Mouse (Mus musculus) right cerebral cortex, postnatal 25 days (tissue): ENCODE measurements around the gene Olfr203.
"Not testable (repeated sequence)": the region's sequence is repeated elsewhere in the genome, so short reads cannot be mapped to it uniquely, and the experiment has no call there.

Experiments used
- DNase-seq: peaks from one replicate; pipeline ENCODE4 v3.0.0; 2022

The Olfr203 gene

GRCm38 (mm10) chr16:59298581-59298980 is at the start of gene Olfr203:
Gene Olfr203 (plus strand): TSS chr16:59298881.
- no peak for DNase-seq

- DNase-seq, result no peak
These were observed 49.0 kb upstream of the Olfr203 start for GRCm38 (mm10) chr16:59249684-59250083.

GRCm38 (mm10) chr16:59269097-59269496 is 29.6 kb upstream of the Olfr203 start:
- not testable (repeated sequence) for DNase-seq

GRCm38 (mm10) chr16:59272532-59272931 is 26.1 kb upstream of the Olfr203 start, which contains the start of gene Olfr201:
Gene Olfr201 (minus strand): TSS chr16:59272632.
- not testable (repeated sequence) for DNase-seq

- no peak for DNase-seq
These were observed 18.1 kb upstream of the Olfr203 start for GRCm38 (mm10) chr16:59280542-59280941.

- DNase-seq, result no peak
These were observed 15.2 kb upstream of the Olfr203 start for GRCm38 (mm10) chr16:59283476-59283875.

- DNase-seq, result no peak
These were observed 12.0 kb upstream of the Olfr203 start, which contains the start of gene Olfr202 for GRCm38 (mm10) chr16:59286693-59287092. Gene Olfr202 (minus strand): TSS chr16:59286793.

- not testable (repeated sequence) for DNase-seq
These were observed 11.1 kb upstream of the Olfr203 start for GRCm38 (mm10) chr16:59287576-59287975.

GRCm38 (mm10) chr16:59318148-59318547 is 19.5 kb downstream of the Olfr203 start, which contains the start of gene Olfr204:
Gene Olfr204 (minus strand): TSS chr16:59318248.
- no peak for DNase-seq

- not testable (repeated sequence) for DNase-seq
These were observed 24.6 kb downstream of the Olfr203 start for GRCm38 (mm10) chr16:59323262-59323661.

GRCm38 (mm10) chr16:59331038-59331437 is 32.4 kb downstream of the Olfr203 start, which contains the start of gene Olfr205:
Gene Olfr205 (minus strand): TSS chr16:59331138.
- DNase-seq, result no peak

- DNase-seq, result no peak
These were observed 50.5 kb downstream of the Olfr203 start, which contains the start of gene Olfr206 for GRCm38 (mm10) chr16:59349146-59349545. Gene Olfr206 (minus strand): TSS chr16:59349246.
